Mouse (Mus musculus) monocyte, adult 5-6 weeks (primary cell): ENCODE data around the gene Rbck1. TPM values are rescaled to one million over a fixed set of nuclear protein-coding genes. Genes with fewer than 3 reads are reported as not detected.
"Not testable (repeated sequence)": the region's sequence is repeated elsewhere in the genome, so short reads cannot be mapped to it uniquely, and the experiment has no call there.

Experiments used
- ATAC-seq: fragments of 153-309, 156-312 bp; replicated peaks from 2 replicates; pipeline ENCODE4 v1.8.0; 2017; ENCODE audit warnings: mild to moderate bottlenecking; ENCODE audit not compliant: low TSS enrichment, insufficient number of reproducible peaks, severe bottlenecking, poor library complexity, low FRiP score
- total RNA-seq: library from RNA; stranded (forward); fragments of 200-1000, 200-491, 200-594 nt; gene quantifications from 3 replicates; pipeline ENCODE4 v1.2.3, GENCODE M21; 2017

Gene Rbck1
- 45.0 to 83.3 TPM (median 59.1 TPM) in 3 replicates for total RNA-seq

- peak; percentile 86 for ATAC-seq
These were observed at the start of gene Rbck1 for GRCm38 (mm10) chr2:152332101-152332825. Gene Rbck1, minus strand, starts transcription at chr2:152332653.

- no peak for ATAC-seq
These were observed 43.9 kb upstream of the Rbck1 start, which contains the start of gene Nrsn2 for GRCm38 (mm10) chr2:152376345-152376741. Gene Nrsn2, minus strand, starts transcription at chr2:152376638.

GRCm38 (mm10) chr2:152375652-152376344, 43.3 kb upstream of the Rbck1 start:
- no peak for ATAC-seq

- no peak for ATAC-seq
These were observed 41.1 kb upstream of the Rbck1 start for GRCm38 (mm10) chr2:152373547-152373946.

- ATAC-seq = no peak
These were observed 40.2 kb upstream of the Rbck1 start for GRCm38 (mm10) chr2:152372661-152373060.

GRCm38 (mm10) chr2:152372104-152372503, 39.7 kb upstream of the Rbck1 start:
- ATAC-seq = no peak

- 0 out of 2 replicates have a peak, but pooled peaks have one; percentile 44 for ATAC-seq
These were observed 36.2 kb upstream of the Rbck1 start for GRCm38 (mm10) chr2:152368532-152369140.

GRCm38 (mm10) chr2:152367917-152368316, 35.5 kb upstream of the Rbck1 start:
- ATAC-seq = no peak

GRCm38 (mm10) chr2:152363245-152364147, 31.0 kb upstream of the Rbck1 start:
- ATAC-seq = peak; percentile 73

- ATAC-seq = no peak
These were observed 28.7 kb upstream of the Rbck1 start for GRCm38 (mm10) chr2:152361193-152361592.

- no peak for ATAC-seq
These were observed 27.9 kb upstream of the Rbck1 start for GRCm38 (mm10) chr2:152360271-152360775.

- ATAC-seq = no peak
These were observed 27.2 kb upstream of the Rbck1 start for GRCm38 (mm10) chr2:152359616-152360015.

GRCm38 (mm10) chr2:152358977-152359376, 26.5 kb upstream of the Rbck1 start:
- not testable (repeated sequence) for ATAC-seq

GRCm38 (mm10) chr2:152357254-152357653, 24.8 kb upstream of the Rbck1 start:
- no peak for ATAC-seq

- ATAC-seq = no peak
These were observed 17.5 kb upstream of the Rbck1 start for GRCm38 (mm10) chr2:152349842-152350540.

GRCm38 (mm10) chr2:152349205-152349604, 16.8 kb upstream of the Rbck1 start:
- no peak for ATAC-seq

GRCm38 (mm10) chr2:152347722-152348121, 15.3 kb upstream of the Rbck1 start:
- ATAC-seq = no peak
